Comparison of ENCODE assay signal across 22 mouse cellular contexts in genomic region chr2:26363481-26363880, GRCm38 (mm10). TPM values are rescaled to one million over a fixed set of nuclear protein-coding genes. Genes with fewer than 3 reads are reported as not detected.
DNase-seq lines count a peak whose midpoint lies in the region; ATAC-seq and TF ChIP-seq lines count a peak whose summit lies in the region.
"Had no signal": no experiment of that assay in that cellular context is flagged by ENCODE, and none has a peak within 500 bp of the region (broad histone marks: within the 10 kb centered on the region; RNA-seq: fewer than 3 reads in every experiment).

No protein-coding gene starts in this region.

- intact Hi-C loops in heart, postnatal 10 days (cut with DNase I): no loop called here
- intact Hi-C loops in heart, postnatal 14 days (cut with DNase I): no loop called here

- TF ChIP-seq POLR2A in myocyte (IDR thresholded peaks at IDR 0.05; ENCODE audit: insufficient read length, low read depth): no peak

- WGBS in heart, embryonic 12.5 days: 70% methylated on average over 5 of the region's 5 CpGs

- no peak overlapping the region for H3K4me2 ChIP-seq in heart, embryonic 12.5 days
- H3K4me2 ChIP-seq in myocyte (ENCODE audit: low read depth): no peak overlapping the region

- H3ac ChIP-seq in myocyte (ENCODE audit: control insufficient read depth, insufficient read length): no peak overlapping the region

- peak; percentile 90 for DNase-seq in heart, adult 11 months
- DNase-seq in heart, postnatal 10 days: no peak
- DNase-seq in heart, postnatal 14 days: no peak
- peak; percentile 6 for DNase-seq in kidney, postnatal 10 days
- DNase-seq in kidney, postnatal 14 days: no peak
- no peak for DNase-seq in right cerebral cortex, postnatal 25 days
- DNase-seq: adrenal gland, adult 2 months; adrenal gland, adult 8-10 months; adrenal gland, postnatal 10 days; adrenal gland, postnatal 14 days; adrenal gland, postnatal 25 days; adrenal gland, postnatal 36 days; B cell, adult 2 months; cerebellum, adult 11 months; cerebellum, adult 11-12 months had no signal

- no peaks in the 10 kb centered on the region for H3K9me3 ChIP-seq in heart, embryonic 12.5 days (replicated peaks)
- H3K9me3 ChIP-seq: G1E had no signal

- H3K4me1 ChIP-seq in heart, embryonic 12.5 days (replicated peaks): peaks cover 13% of the 10 kb centered on the region

- peaks cover 57% of the 10 kb centered on the region for H3K36me3 ChIP-seq in heart, embryonic 12.5 days
- H3K36me3 ChIP-seq in myocyte (ENCODE audit: control insufficient read depth, insufficient read depth): peaks cover 8% of the 10 kb centered on the region

- no peak for ATAC-seq in heart, embryonic 12.5 days (ENCODE audit: insufficient number of reproducible peaks, low FRiP score)
- ATAC-seq: activated CD4-positive, CD25-positive, alpha-beta regulatory T cell, adult 4 months; CD4-positive, CD25-positive, alpha-beta regulatory T cell, adult 4 months; Patski had no signal

- H3K27ac ChIP-seq in heart, embryonic 12.5 days (ENCODE audit: poor library complexity, severe bottlenecking): no peak overlapping the region

- H3K4me3 ChIP-seq in heart, embryonic 12.5 days: no peak overlapping the region
- H3K4me3 ChIP-seq in myocyte: no peak overlapping the region

- no peaks in the 10 kb centered on the region for H3K79me2 ChIP-seq in myocyte (ENCODE audit: control insufficient read depth, insufficient read depth)

- 0 out of 2 replicates have a peak overlapping the region, but pooled peaks have one; percentile 8 for H3K9ac ChIP-seq in heart, embryonic 12.5 days

- no peaks in the 10 kb centered on the region for H3K27me3 ChIP-seq in heart, embryonic 12.5 days (replicated peaks)
- H3K27me3 ChIP-seq in myocyte (ENCODE audit: control insufficient read depth, insufficient read depth, insufficient read length): no peaks in the 10 kb centered on the region
- H3K27me3 ChIP-seq: CH12.LX, Patski had no signal

TF ChIP-seq in myocyte, 11 proteins besides CTCF, POLR2A, EP300 and RAD21:
- no peak for TF ChIP-seq E2F4 (IDR thresholded peaks at IDR 0.05; ENCODE audit: insufficient read depth)
- peak; percentile 34 for TF ChIP-seq POLR2AphosphoS2 (IDR thresholded peaks at IDR 0.05; ENCODE audit: insufficient read length, low read depth)

RNA-seq across cellular contexts. Expression of gene Card9, which starts 2.8 kb away (rescaled TPM):
- total RNA-seq in heart, postnatal 10 days (2021): 1 to 10 TPM; 1.2 to 1.3 TPM
- polyA plus RNA-seq in heart, embryonic 12.5 days (2016; fragmentation: Nextera tagmentation; extraction: Ambion mirVana): 0.56 and 0.58 TPM in 2 replicates
- 1 to 10 TPM; 1.3 to 1.5 TPM for total RNA-seq in heart, postnatal 14 days (2021)
- 0.84 TPM for polyA plus RNA-seq in myocyte (2012; fragmentation: generic; extraction: Trizol)

RNA-seq across cellular contexts. Expression of gene Dnlz, which starts 11.6 kb away (rescaled TPM):
- total RNA-seq in heart, postnatal 10 days (2021): 10 to 100 TPM; 14.8 to 16.3 TPM
- 31.4 and 33.7 TPM in 2 replicates for polyA plus RNA-seq in heart, embryonic 12.5 days (2016; fragmentation: Nextera tagmentation; extraction: Ambion mirVana)
- total RNA-seq in heart, postnatal 14 days (2021): 10 to 100 TPM; 15.5 to 16.3 TPM
- polyA plus RNA-seq in myocyte (2012; fragmentation: generic; extraction: Trizol): 28.4 TPM

RNA-seq across cellular contexts. Expression of gene Snapc4, which starts 17.0 kb away (rescaled TPM):
- total RNA-seq in heart, postnatal 10 days (2021): 10 to 100 TPM; 13.0 to 15.5 TPM
- polyA plus RNA-seq in heart, embryonic 12.5 days (2016; fragmentation: Nextera tagmentation; extraction: Ambion mirVana): 20.4 and 23.5 TPM in 2 replicates
- 10 to 100 TPM; 11.8 to 13.3 TPM for total RNA-seq in heart, postnatal 14 days (2021)
- polyA plus RNA-seq in myocyte (2012; fragmentation: generic; extraction: Trizol): 11.0 TPM

RNA-seq across cellular contexts. Expression of gene Entr1, which starts 25.6 kb away (rescaled TPM):
- total RNA-seq in heart, postnatal 10 days (2021): 10 to 100 TPM; 58.5 to 58.8 TPM
- polyA plus RNA-seq in heart, embryonic 12.5 days (2016; fragmentation: Nextera tagmentation; extraction: Ambion mirVana): 91.7 and 95.5 TPM in 2 replicates
- 10 to 100 TPM; 55.4 to 58.6 TPM for total RNA-seq in heart, postnatal 14 days (2021)
- polyA plus RNA-seq in myocyte (2012; fragmentation: generic; extraction: Trizol): 50.8 TPM

RNA-seq across cellular contexts. Expression of gene Pmpca, which starts 25.7 kb away (rescaled TPM):
- total RNA-seq in heart, postnatal 10 days (2021): 100 to 1,000 TPM; 116 to 130 TPM
- 142 and 145 TPM in 2 replicates for polyA plus RNA-seq in heart, embryonic 12.5 days (2016; fragmentation: Nextera tagmentation; extraction: Ambion mirVana)
- 100 to 1,000 TPM; 118 to 121 TPM for total RNA-seq in heart, postnatal 14 days (2021)
- 111 TPM for polyA plus RNA-seq in myocyte (2012; fragmentation: generic; extraction: Trizol)

Comparison
In these comparisons a context has a peak if more than half of its experiments do, and no peak if none do; other contexts are left out.
1. DNase-seq: peak in heart, adult 11 months (single experiment) and kidney, postnatal 10 days (single experiment); none in heart, postnatal 10 days (0 of 2), heart, postnatal 14 days (0 of 2), kidney, postnatal 14 days (single experiment) and right cerebral cortex, postnatal 25 days (single experiment).